Mouse (Mus musculus) liver, embryonic 16.5 days (tissue): ENCODE results near the gene Zfp932. TPM values are rescaled to one million over a fixed set of nuclear protein-coding genes. Genes with fewer than 3 reads are reported as not detected.

Experiments used
- polyA plus RNA-seq: library from polyadenylated mRNA; unstranded; fragments of >200 nt; fragmentation: Nextera tagmentation; extraction: Ambion mirVana; gene quantifications from 2 replicates; pipeline ENCODE4 v1.2.1, GENCODE M21; 2015

The Zfp932 gene
- polyA plus RNA-seq, 1 experiment from 2014 or later: 4.6 TPM

Other genes starting within 250 kb of the Zfp932 start
- gene 4930522L14Rik, start 244.6 kb upstream of the Zfp932 start, polyA plus RNA-seq: 3.5 and 4.8 TPM in 2 replicates
- 0.11 and 0.14 TPM in 2 replicates for gene Gm15446, start 73.1 kb upstream of the Zfp932 start, polyA plus RNA-seq
- gene Gm17655, start 76.0 kb downstream of the Zfp932 start, polyA plus RNA-seq: 1.1 TPM in 2 replicates
- 0.58 and 0.78 TPM in 2 replicates for gene Gm35315, start 97.9 kb downstream of the Zfp932 start, polyA plus RNA-seq
- 0.53 and 0.64 TPM in 2 replicates for gene Plcxd1, start 103.4 kb downstream of the Zfp932 start, polyA plus RNA-seq
- gene Gtpbp6, start 111.7 kb downstream of the Zfp932 start, polyA plus RNA-seq: 6.7 and 6.9 TPM in 2 replicates
- 0.92 and 0.99 TPM in 2 replicates for gene Zfp605, start 113.6 kb downstream of the Zfp932 start, polyA plus RNA-seq
- 18.0 and 19.0 TPM in 2 replicates for gene Chfr, start 139.3 kb downstream of the Zfp932 start, polyA plus RNA-seq
- gene Golga3, start 180.2 kb downstream of the Zfp932 start, polyA plus RNA-seq: 7.6 and 8.2 TPM in 2 replicates
- gene Ankle2, start 234.5 kb downstream of the Zfp932 start, polyA plus RNA-seq: 9.9 and 12.3 TPM in 2 replicates